Mouse (Mus musculus) neutrophil, adult 5-6 weeks (primary cell): ENCODE measurements around the gene Arhgap28. TPM values are rescaled to one million over a fixed set of nuclear protein-coding genes. Genes with fewer than 3 reads are reported as not detected.

Experiments used
- ATAC-seq: fragments of 151-379, 151-347 bp; 2 replicates; pipeline ENCODE4 v1.8.0; 2017; ENCODE audit warnings: mild to moderate bottlenecking, moderate TSS enrichment; ENCODE audit not compliant: insufficient number of reproducible peaks, poor library complexity, low FRiP score, severe bottlenecking; ENCODE audit errors: extremely low read depth
- total RNA-seq: library from RNA; stranded (forward); fragments of 200-1000 nt; gene quantifications from 2 replicates; pipeline ENCODE4 v1.2.3, GENCODE M21; 2017

Arhgap28 gene
- total RNA-seq, 1 experiment from 2014 or later = 1.3 TPM

GRCm38 (mm10) chr17:67994861-67995260 is 9.1 kb downstream of the Arhgap28 start:
- ATAC-seq = no peak

- ATAC-seq = no peak
Measured at GRCm38 (mm10) chr17:67993371-67994045, 10.4 kb downstream of the Arhgap28 start.

GRCm38 (mm10) chr17:67989716-67990115 is 14.2 kb downstream of the Arhgap28 start:
- no peak for ATAC-seq

- no peak for ATAC-seq
Measured at GRCm38 (mm10) chr17:67988920-67989621, 14.8 kb downstream of the Arhgap28 start.

GRCm38 (mm10) chr17:67985532-67985931 is 18.4 kb downstream of the Arhgap28 start:
- no peak for ATAC-seq

GRCm38 (mm10) chr17:67980573-67980972 is 23.3 kb downstream of the Arhgap28 start:
- no peak for ATAC-seq

GRCm38 (mm10) chr17:67979248-67979647 is 24.7 kb downstream of the Arhgap28 start:
- no peak for ATAC-seq

- ATAC-seq = no peak
Measured at GRCm38 (mm10) chr17:67978786-67979185, 25.1 kb downstream of the Arhgap28 start.

GRCm38 (mm10) chr17:67976465-67976864 is 27.5 kb downstream of the Arhgap28 start:
- ATAC-seq = no peak

- no peak for ATAC-seq
Measured at GRCm38 (mm10) chr17:67976027-67976426, 27.9 kb downstream of the Arhgap28 start.

GRCm38 (mm10) chr17:67974679-67975078 is 29.2 kb downstream of the Arhgap28 start:
- ATAC-seq = no peak

- ATAC-seq = no peak
Measured at GRCm38 (mm10) chr17:67966853-67967540, 36.9 kb downstream of the Arhgap28 start.

GRCm38 (mm10) chr17:67962858-67963257 is 41.1 kb downstream of the Arhgap28 start:
- ATAC-seq = no peak

GRCm38 (mm10) chr17:67962020-67962419 is 41.9 kb downstream of the Arhgap28 start:
- ATAC-seq = no peak

- ATAC-seq = no peak
Measured at GRCm38 (mm10) chr17:67958909-67959308, 45.0 kb downstream of the Arhgap28 start.

- no peak for ATAC-seq
Measured at GRCm38 (mm10) chr17:67957603-67958002, 46.3 kb downstream of the Arhgap28 start.

GRCm38 (mm10) chr17:67955876-67956690 is 47.8 kb downstream of the Arhgap28 start:
- ATAC-seq = no peak

GRCm38 (mm10) chr17:67954961-67955360 is 49.0 kb downstream of the Arhgap28 start:
- ATAC-seq = no peak

- ATAC-seq = no peak
Measured at GRCm38 (mm10) chr17:67950523-67951213, 53.3 kb downstream of the Arhgap28 start.
